Comparison of ENCODE assay signal across 8 mouse cellular contexts in genomic region chr1:135686792-135687510, GRCm38 (mm10). TPM values are rescaled to one million over a fixed set of nuclear protein-coding genes. Genes with fewer than 3 reads are reported as not detected.
A peak's percentile ranks its signal among the peaks of the same experiment; 100 is the strongest.
DNase-seq lines count a peak whose midpoint lies in the region; ATAC-seq and TF ChIP-seq lines count a peak whose summit lies in the region.

No protein-coding gene starts in this region.

- no peak for TF ChIP-seq CTCF in testis, adult 2 months (IDR thresholded peaks at IDR 0.05; ENCODE audit: control insufficient read depth, insufficient read depth, insufficient replicate concordance, low read depth, low read length)

- no peaks in the 10 kb centered on the region for H3K36me3 ChIP-seq in testis, adult 2 months (ENCODE audit: control insufficient read depth, insufficient read depth, low read length)
- H3K36me3 ChIP-seq in embryonic facial prominence, embryonic 15.5 days: no peaks in the 10 kb centered on the region
- no peaks in the 10 kb centered on the region for H3K36me3 ChIP-seq in limb, embryonic 15.5 days
- H3K36me3 ChIP-seq in midbrain, embryonic 13.5 days: no peaks in the 10 kb centered on the region

- no peak for ATAC-seq in embryonic facial prominence, embryonic 15.5 days (ENCODE audit: insufficient number of reproducible peaks, low FRiP score, low TSS enrichment, low read depth)
- ATAC-seq in hematopoietic stem cell, adult 5-6 weeks (replicated peaks in 1 of 2; ENCODE audit: insufficient read depth in 1 of 2, low FRiP score in 2 of 2, low TSS enrichment in 1 of 2, low read depth in 1 of 2, poor library complexity in 2 of 2, severe bottlenecking in 2 of 2): peak; percentile 21 to 53; a peak in 2 of 4 replicates
- no peak for ATAC-seq in limb, embryonic 15.5 days (ENCODE audit: insufficient number of reproducible peaks, low FRiP score, low TSS enrichment, low read depth)
- peak; percentile 29 for ATAC-seq in midbrain, embryonic 13.5 days

- no peak for TF ChIP-seq POLR2A in testis, adult 2 months (IDR thresholded peaks at IDR 0.05; ENCODE audit: control insufficient read depth, low read depth, low read length)

- 1% methylated on average over 19 of the region's 19 CpGs for WGBS in embryonic facial prominence, embryonic 15.5 days
- 1% methylated on average over 19 of the region's 19 CpGs for WGBS in limb, embryonic 15.5 days
- WGBS in midbrain, embryonic 13.5 days: under 1% methylated on average over 19 of the region's 19 CpGs

- peak overlapping the region; percentile 41 for H3K4me3 ChIP-seq in testis, adult 2 months (ENCODE audit: control insufficient read depth, low read depth, low read length)
- peak overlapping the region; percentile 71 for H3K4me3 ChIP-seq in embryonic facial prominence, embryonic 15.5 days (replicated peaks)
- peak overlapping the region; percentile 65 for H3K4me3 ChIP-seq in limb, embryonic 15.5 days
- H3K4me3 ChIP-seq in midbrain, embryonic 13.5 days (replicated peaks): peak overlapping the region; percentile 56

- H3K9me3 ChIP-seq in embryonic facial prominence, embryonic 15.5 days (replicated peaks): no peaks in the 10 kb centered on the region
- no peaks in the 10 kb centered on the region for H3K9me3 ChIP-seq in limb, embryonic 15.5 days
- H3K9me3 ChIP-seq in midbrain, embryonic 13.5 days: no peaks in the 10 kb centered on the region

- peaks cover 10% of the 10 kb centered on the region for H3K4me1 ChIP-seq in testis, adult 2 months (ENCODE audit: control insufficient read depth, insufficient read depth, low read length)
- H3K4me1 ChIP-seq in embryonic facial prominence, embryonic 15.5 days: peaks cover 36% of the 10 kb centered on the region
- H3K4me1 ChIP-seq in limb, embryonic 15.5 days: peaks cover 40% of the 10 kb centered on the region
- peaks cover 30% of the 10 kb centered on the region for H3K4me1 ChIP-seq in midbrain, embryonic 13.5 days (replicated peaks)

- no peak for DNase-seq in testis, postnatal 14 days (ENCODE audit: low spot score)
- DNase-seq in spleen, postnatal 36 days (ENCODE audit: low spot score in 2 of 2): no peak
- no peak for DNase-seq in right cerebral cortex, postnatal 4 days

- H3K27ac ChIP-seq in testis, adult 2 months (ENCODE audit: control insufficient read depth, insufficient read depth, low read depth, low read length): no peak overlapping the region; the same call in 1 of the 2 replicates
- peak overlapping the region; percentile 55; the same call in 1 of the 2 replicates for H3K27ac ChIP-seq in embryonic facial prominence, embryonic 15.5 days (replicated peaks)
- H3K27ac ChIP-seq in limb, embryonic 15.5 days: peak overlapping the region; percentile 87
- peak overlapping the region; percentile 19; the same call in 1 of the 2 replicates for H3K27ac ChIP-seq in midbrain, embryonic 13.5 days

- H3K9ac ChIP-seq in embryonic facial prominence, embryonic 15.5 days: no peak overlapping the region; the same call in none of the 2 replicates
- peak overlapping the region; percentile 66 for H3K9ac ChIP-seq in limb, embryonic 15.5 days
- H3K9ac ChIP-seq in midbrain, embryonic 13.5 days (replicated peaks): peak overlapping the region; percentile 73

- H3K4me2 ChIP-seq in embryonic facial prominence, embryonic 15.5 days (replicated peaks): peak overlapping the region; percentile 95
- peak overlapping the region; percentile 88 for H3K4me2 ChIP-seq in limb, embryonic 15.5 days
- H3K4me2 ChIP-seq in midbrain, embryonic 13.5 days (replicated peaks): peak overlapping the region; percentile 84

- H3K27me3 ChIP-seq in testis, adult 2 months (ENCODE audit: control insufficient read depth, insufficient read depth, low read length): peaks cover 5% of the 10 kb centered on the region; the same call in 1 of the 2 replicates
- peaks cover 10% of the 10 kb centered on the region for H3K27me3 ChIP-seq in embryonic facial prominence, embryonic 15.5 days
- peaks cover 8% of the 10 kb centered on the region; the same call in 1 of the 2 replicates for H3K27me3 ChIP-seq in limb, embryonic 15.5 days
- peaks cover 28% of the 10 kb centered on the region for H3K27me3 ChIP-seq in midbrain, embryonic 13.5 days

RNA-seq across cellular contexts. Expression of gene Csrp1, which starts 32.9 kb away (rescaled TPM):
- 28.9 and 54.8 TPM in 2 replicates for polyA plus RNA-seq in testis, adult 2 months (2012; rRNA removed)
- polyA plus RNA-seq in embryonic facial prominence, embryonic 15.5 days (2015; fragmentation: Nextera tagmentation; extraction: Ambion mirVana): 118 and 128 TPM in 2 replicates
- 148 and 162 TPM in 2 replicates for total RNA-seq in hematopoietic stem cell, adult 5-6 weeks (2017)
- 89.7 and 104 TPM in 2 replicates for polyA plus RNA-seq in limb, embryonic 15.5 days (2015; fragmentation: Nextera tagmentation; extraction: Ambion mirVana)
- 13.9 and 16.0 TPM in 2 replicates for polyA plus RNA-seq in midbrain, embryonic 13.5 days (2015; fragmentation: Nextera tagmentation; extraction: Ambion mirVana)

Comparison
In these comparisons a context has a peak if more than half of its experiments do, and no peak if none do; other contexts are left out.
1. ATAC-seq: peak in hematopoietic stem cell, adult 5-6 weeks (2 of 2) and midbrain, embryonic 13.5 days (single experiment); none in embryonic facial prominence, embryonic 15.5 days (single experiment) and limb, embryonic 15.5 days (single experiment).
2. Peak in every context shown above with its lines, with median percentiles within 50 percentile points of each other: H3K4me3 ChIP-seq and H3K4me2 ChIP-seq.